Mouse (Mus musculus) liver (tissue): Measurements from ENCODE around the gene Arhgap21.
"Not testable (repeated sequence)": the region's sequence is repeated elsewhere in the genome, so short reads cannot be mapped to it uniquely, and the experiment has no call there.

Source experiments
- DNase-seq: peaks from one replicate; pipeline ENCODE4 v3.0.0-alpha.2; 2020; ENCODE audit warnings: mixed read lengths

Arhgap21 gene

GRCm38 (mm10) chr2:20939367-20939766, 29.3 kb downstream of the Arhgap21 start:
- DNase-seq = no peak

- DNase-seq = no peak
Observed at GRCm38 (mm10) chr2:20936609-20937221, 32.0 kb downstream of the Arhgap21 start.

GRCm38 (mm10) chr2:20934406-20934805, 34.3 kb downstream of the Arhgap21 start:
- no peak for DNase-seq

- DNase-seq = no peak
Observed at GRCm38 (mm10) chr2:20932748-20933313, 35.9 kb downstream of the Arhgap21 start.

- not testable (repeated sequence) for DNase-seq
Observed at GRCm38 (mm10) chr2:20931761-20932160, 36.9 kb downstream of the Arhgap21 start.

GRCm38 (mm10) chr2:20928454-20928853, 40.2 kb downstream of the Arhgap21 start:
- no peak for DNase-seq

- no peak for DNase-seq
Observed at GRCm38 (mm10) chr2:20924938-20925337, 43.7 kb downstream of the Arhgap21 start.

GRCm38 (mm10) chr2:20922366-20922765, 46.3 kb downstream of the Arhgap21 start:
- DNase-seq = no peak

- no peak for DNase-seq
Observed at GRCm38 (mm10) chr2:20921558-20921957, 47.1 kb downstream of the Arhgap21 start.

- DNase-seq = no peak
Observed at GRCm38 (mm10) chr2:20921021-20921420, 47.7 kb downstream of the Arhgap21 start.

- no peak for DNase-seq
Observed at GRCm38 (mm10) chr2:20914531-20915320, 54.0 kb downstream of the Arhgap21 start.

- no peak for DNase-seq
Observed at GRCm38 (mm10) chr2:20913019-20913415, 55.7 kb downstream of the Arhgap21 start.

GRCm38 (mm10) chr2:20912348-20913018, 56.2 kb downstream of the Arhgap21 start:
- no peak for DNase-seq

- DNase-seq = no peak
Observed at GRCm38 (mm10) chr2:20910446-20910845, 58.2 kb downstream of the Arhgap21 start.

GRCm38 (mm10) chr2:20909404-20909803, 59.3 kb downstream of the Arhgap21 start:
- DNase-seq = no peak

GRCm38 (mm10) chr2:20907291-20907690, 61.4 kb downstream of the Arhgap21 start:
- no peak for DNase-seq

GRCm38 (mm10) chr2:20905411-20905810, 63.3 kb downstream of the Arhgap21 start:
- DNase-seq = no peak

GRCm38 (mm10) chr2:20902981-20903645, 65.6 kb downstream of the Arhgap21 start:
- DNase-seq = no peak

- no peak for DNase-seq
Observed at GRCm38 (mm10) chr2:20901916-20902315, 66.8 kb downstream of the Arhgap21 start.

GRCm38 (mm10) chr2:20899301-20899700, 69.4 kb downstream of the Arhgap21 start:
- DNase-seq = peak; percentile 18

GRCm38 (mm10) chr2:20898684-20899083, 70.0 kb downstream of the Arhgap21 start:
- peak; percentile 68 for DNase-seq

GRCm38 (mm10) chr2:20896446-20896845, 72.2 kb downstream of the Arhgap21 start:
- no peak for DNase-seq
